Mouse (Mus musculus): Measurements from ENCODE around the gene Ppp3cb.
A peak's percentile ranks its signal among the peaks of the same experiment; 100 is the strongest.
"Not testable (repeated sequence)": the region's sequence is repeated elsewhere in the genome, so short reads cannot be mapped to it uniquely, and the experiment has no call there.

Gene Ppp3cb

DNA sequence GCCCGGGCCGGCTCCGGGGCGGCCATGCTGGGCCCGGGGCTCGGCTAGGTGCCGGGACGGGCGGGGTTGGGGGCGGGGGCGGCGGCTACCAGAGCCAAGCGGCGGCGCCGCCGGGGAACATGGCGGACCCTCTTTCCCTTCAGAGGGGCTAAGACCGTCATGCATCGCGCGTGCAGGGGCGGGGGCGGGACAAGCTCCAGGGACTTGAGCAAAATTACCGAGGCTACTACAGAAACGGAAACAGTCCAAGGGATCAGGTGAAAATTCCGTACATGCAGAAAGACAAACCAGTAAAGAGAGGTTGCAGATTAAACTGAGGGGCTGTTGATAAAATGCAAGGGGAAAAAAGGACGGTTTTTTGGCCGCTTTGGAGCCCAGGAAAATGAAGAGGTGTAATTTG is at the start of gene Ppp3cb:
TSS of gene Ppp3cb (minus strand) at position 159 of the 400 bp plus-strand sequence.
- H3K4me1 ChIP-seq (replicated peaks; ENCODE audit: low read depth, low read length) = peaks cover 13% of the 10 kb centered on the region
- H3K9me3 ChIP-seq (ENCODE audit: low read length) = no peaks in the 10 kb centered on the region
- H3K36me3 ChIP-seq (ENCODE audit: insufficient read depth, low read length) = peaks cover 33% of the 10 kb centered on the region
- H3K27me3 ChIP-seq (ENCODE audit: insufficient read depth, low read length) = no peaks in the 10 kb centered on the region
- H3K4me3 ChIP-seq (replicated peaks; ENCODE audit: low read length) = peak within 1 kb of the TSS; percentile 94
- TF ChIP-seq POU5F1 (IDR thresholded peaks at IDR 0.05; ENCODE audit: borderline replicate concordance, low read length) (no peak), NANOG (IDR thresholded peaks at IDR 0.05; ENCODE audit: borderline replicate concordance, low read length) (no peak), CTCF (conservative IDR thresholded peaks at IDR 0.05; ENCODE audit: low read length) (no peak)

DNA sequence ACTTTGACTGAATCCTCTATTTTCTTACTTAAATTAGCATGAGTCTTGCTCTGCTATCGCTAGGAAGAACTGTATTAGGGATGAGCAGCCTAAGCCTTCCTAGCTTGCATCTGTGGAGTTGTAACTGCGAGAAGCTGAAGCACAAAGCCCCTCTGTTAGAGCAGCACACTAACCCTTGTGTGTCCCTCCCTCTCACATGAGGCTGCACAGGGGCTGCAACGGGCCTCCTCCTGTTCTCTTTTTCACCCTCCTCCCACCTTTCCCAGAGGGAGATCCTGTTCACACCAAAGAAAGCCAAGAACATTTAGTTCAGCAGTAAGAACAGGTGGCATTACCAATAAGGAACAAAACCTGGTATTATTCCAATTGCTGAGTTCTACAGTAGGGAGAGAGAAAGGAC is 49.4 kb upstream of the Ppp3cb start:
- H3K4me3 ChIP-seq (replicated peaks; ENCODE audit: low read length) = no peak overlapping the region
- TF ChIP-seq NANOG (IDR thresholded peaks at IDR 0.05; ENCODE audit: borderline replicate concordance, low read length) = no peak
- no peak for TF ChIP-seq POU5F1 (IDR thresholded peaks at IDR 0.05; ENCODE audit: borderline replicate concordance, low read length)
- TF ChIP-seq CTCF (conservative IDR thresholded peaks at IDR 0.05; ENCODE audit: low read length) = no peak
- peaks cover 4% of the 10 kb centered on the region; the same call in 1 of the 2 replicates for H3K4me1 ChIP-seq (replicated peaks; ENCODE audit: low read depth, low read length)
- no peaks in the 10 kb centered on the region for H3K27me3 ChIP-seq (ENCODE audit: insufficient read depth, low read length)
- 0 out of 2 replicates have a peak, but pooled peaks cover 3% of the 10 kb centered on the region for H3K36me3 ChIP-seq (ENCODE audit: insufficient read depth, low read length)
- no peaks in the 10 kb centered on the region for H3K9me3 ChIP-seq (ENCODE audit: low read length)

DNA sequence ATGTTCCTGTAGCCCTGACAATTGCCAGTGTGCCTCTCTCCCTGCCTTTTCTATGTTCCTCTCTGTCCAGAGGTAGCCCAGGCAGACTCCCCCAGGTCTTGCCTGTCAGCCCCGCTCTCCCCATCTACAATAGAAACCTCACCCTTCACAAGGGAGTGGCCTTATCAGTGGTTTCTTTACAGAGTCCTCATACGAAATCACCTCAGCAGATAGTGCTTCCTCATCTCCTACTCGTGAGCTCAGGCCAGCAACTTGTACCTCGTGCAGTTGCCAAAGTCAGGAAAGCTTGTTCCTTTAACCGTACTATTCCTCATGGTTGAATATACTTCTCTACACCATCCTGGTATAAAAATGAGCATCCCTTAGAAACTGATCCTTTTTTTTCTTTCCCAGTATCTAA is 41.1 kb upstream of the Ppp3cb start:
- H3K4me1 ChIP-seq (replicated peaks; ENCODE audit: low read depth, low read length) = no peaks in the 10 kb centered on the region
- TF ChIP-seq POU5F1 (IDR thresholded peaks at IDR 0.05; ENCODE audit: borderline replicate concordance, low read length) (no peak), CTCF (conservative IDR thresholded peaks at IDR 0.05; ENCODE audit: low read length) (no peak), NANOG (IDR thresholded peaks at IDR 0.05; ENCODE audit: borderline replicate concordance, low read length) (no peak)
- H3K4me3 ChIP-seq (replicated peaks; ENCODE audit: low read length) = no peak overlapping the region
- H3K27me3 ChIP-seq (ENCODE audit: insufficient read depth, low read length) = no peaks in the 10 kb centered on the region
- peaks cover 42% of the 10 kb centered on the region for H3K36me3 ChIP-seq (ENCODE audit: insufficient read depth, low read length)
- no peaks in the 10 kb centered on the region for H3K9me3 ChIP-seq (ENCODE audit: low read length)

DNA sequence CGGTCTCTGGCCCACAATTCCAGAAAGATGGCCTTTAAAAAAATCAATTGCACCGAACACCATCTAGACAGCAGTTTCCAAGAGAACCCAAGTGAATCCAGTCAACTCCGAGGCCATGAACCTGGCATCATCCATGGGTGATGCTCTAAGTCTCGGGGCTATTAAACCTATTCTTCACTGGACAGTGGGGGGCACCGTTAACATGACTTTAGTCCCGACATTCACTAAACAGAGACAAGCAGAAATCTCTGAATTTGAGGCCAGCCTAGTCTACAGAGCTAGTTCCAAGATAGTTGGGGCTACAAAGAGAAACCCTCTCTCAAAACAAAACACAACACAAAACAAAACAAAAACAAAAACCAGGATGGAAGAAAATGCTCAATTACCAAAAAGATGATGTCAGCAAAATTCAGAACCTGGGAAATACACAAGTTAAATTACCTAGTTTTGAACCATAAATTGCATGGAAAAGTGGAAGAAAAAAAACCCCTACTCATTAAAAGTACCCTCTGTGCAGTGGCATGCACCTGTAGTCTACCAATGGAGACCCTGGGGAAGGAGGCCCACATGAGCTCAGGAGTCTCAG is 32.5 kb upstream of the Ppp3cb start:
- TF ChIP-seq CTCF (conservative IDR thresholded peaks at IDR 0.05; ENCODE audit: low read length) (no peak), POU5F1 (IDR thresholded peaks at IDR 0.05; ENCODE audit: borderline replicate concordance, low read length) (no peak), NANOG (IDR thresholded peaks at IDR 0.05; ENCODE audit: borderline replicate concordance, low read length) (no peak)
- H3K4me3 ChIP-seq (replicated peaks; ENCODE audit: low read length) = no peak overlapping the region
- H3K27me3 ChIP-seq (ENCODE audit: insufficient read depth, low read length) = no peaks in the 10 kb centered on the region
- no peaks in the 10 kb centered on the region for H3K9me3 ChIP-seq (ENCODE audit: low read length)
- peaks cover 48% of the 10 kb centered on the region for H3K36me3 ChIP-seq (ENCODE audit: insufficient read depth, low read length)
- peaks cover 5% of the 10 kb centered on the region; the same call in 1 of the 2 replicates for H3K4me1 ChIP-seq (replicated peaks; ENCODE audit: low read depth, low read length)

DNA sequence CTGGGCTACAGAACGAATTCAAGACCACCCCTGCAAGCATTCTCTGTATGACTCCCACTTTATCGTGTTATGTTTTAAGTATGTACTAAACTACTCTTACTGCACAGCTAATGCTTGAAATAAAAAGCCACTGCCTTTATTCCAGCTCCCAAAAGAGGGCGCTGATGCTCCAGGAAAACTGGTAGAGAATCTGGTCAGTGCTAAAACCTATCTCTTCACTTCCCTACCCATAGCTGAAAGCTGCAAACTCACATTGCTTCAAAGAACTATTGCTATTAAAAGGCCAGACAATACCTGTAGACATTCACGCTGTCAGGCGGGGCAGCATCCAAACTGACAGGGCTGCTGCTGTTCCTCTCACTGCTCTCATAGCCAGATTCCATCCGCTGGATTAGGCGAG is 29.8 kb upstream of the Ppp3cb start:
- peaks cover 5% of the 10 kb centered on the region; the same call in 1 of the 2 replicates for H3K4me1 ChIP-seq (replicated peaks; ENCODE audit: low read depth, low read length)
- H3K9me3 ChIP-seq (ENCODE audit: low read length) = no peaks in the 10 kb centered on the region
- TF ChIP-seq POU5F1 (IDR thresholded peaks at IDR 0.05; ENCODE audit: borderline replicate concordance, low read length) (no peak), CTCF (conservative IDR thresholded peaks at IDR 0.05; ENCODE audit: low read length) (peak; percentile 77)
- H3K27me3 ChIP-seq (ENCODE audit: insufficient read depth, low read length) = no peaks in the 10 kb centered on the region
- H3K4me3 ChIP-seq (replicated peaks; ENCODE audit: low read length) = no peak overlapping the region
- peaks cover 38% of the 10 kb centered on the region for H3K36me3 ChIP-seq (ENCODE audit: insufficient read depth, low read length)

DNA sequence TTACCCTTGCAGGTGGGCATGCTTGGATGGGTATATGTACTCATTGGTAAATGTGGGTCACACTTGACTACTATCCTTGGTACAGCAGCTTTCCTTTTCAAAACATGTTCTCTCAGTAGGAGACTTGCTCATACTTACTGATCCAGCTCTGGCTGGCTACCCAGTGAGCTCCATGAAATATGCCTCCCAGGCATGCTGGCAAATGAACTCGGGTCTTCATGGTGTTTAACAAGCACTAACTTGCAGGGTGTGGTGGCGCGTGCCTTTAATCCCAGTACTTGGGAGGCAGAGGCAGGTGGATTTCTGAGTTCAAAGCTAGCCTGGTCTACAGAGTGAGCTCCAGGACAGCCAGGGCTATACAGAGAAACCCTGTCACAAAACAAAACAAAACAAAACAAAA is 26.8 kb upstream of the Ppp3cb start:
- not testable (repeated sequence) for H3K4me1 ChIP-seq (replicated peaks; ENCODE audit: low read depth, low read length); H3K27me3 ChIP-seq (ENCODE audit: insufficient read depth, low read length); H3K9me3 ChIP-seq (ENCODE audit: low read length); H3K4me3 ChIP-seq (replicated peaks; ENCODE audit: low read length)
- peaks cover 62% of the 10 kb centered on the region for H3K36me3 ChIP-seq (ENCODE audit: insufficient read depth, low read length)

DNA sequence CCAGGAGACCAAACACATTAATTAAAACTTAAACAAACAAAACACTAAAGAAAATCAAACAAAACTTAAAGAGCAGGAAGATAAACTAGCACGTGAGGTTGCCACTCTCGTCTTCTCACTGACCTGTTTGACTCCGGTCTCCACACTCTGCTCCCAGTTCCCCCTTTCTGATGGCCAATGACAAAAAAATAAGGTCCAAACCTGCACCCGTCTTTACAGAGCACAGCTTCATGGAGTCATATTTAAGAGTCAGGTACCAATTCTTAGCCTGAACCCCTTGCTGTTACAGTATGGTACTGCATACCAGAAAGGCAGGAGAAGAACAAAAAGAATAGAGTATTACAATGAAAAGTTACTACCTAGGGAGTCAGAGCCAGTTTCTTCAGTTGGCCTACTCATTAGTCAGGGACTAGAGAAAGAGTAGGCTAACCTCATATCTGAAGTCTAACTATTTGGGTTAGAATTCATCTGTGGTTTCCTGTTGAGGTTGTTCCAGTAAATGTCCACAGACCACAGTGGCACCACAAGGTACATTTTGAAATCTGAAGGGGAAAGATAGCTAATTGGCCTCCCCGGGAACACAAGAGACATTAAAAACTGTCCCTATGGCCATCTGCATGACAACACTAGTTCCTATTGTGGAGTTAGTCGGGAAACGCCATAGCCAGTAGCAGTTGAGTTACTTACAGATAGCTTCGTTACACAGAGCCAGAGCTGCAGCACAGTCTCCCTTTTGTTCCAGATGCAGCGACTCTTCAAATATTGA is 19.1 kb upstream of the Ppp3cb start:
- H3K27me3 ChIP-seq (ENCODE audit: insufficient read depth, low read length) = no peaks in the 10 kb centered on the region

DNA sequence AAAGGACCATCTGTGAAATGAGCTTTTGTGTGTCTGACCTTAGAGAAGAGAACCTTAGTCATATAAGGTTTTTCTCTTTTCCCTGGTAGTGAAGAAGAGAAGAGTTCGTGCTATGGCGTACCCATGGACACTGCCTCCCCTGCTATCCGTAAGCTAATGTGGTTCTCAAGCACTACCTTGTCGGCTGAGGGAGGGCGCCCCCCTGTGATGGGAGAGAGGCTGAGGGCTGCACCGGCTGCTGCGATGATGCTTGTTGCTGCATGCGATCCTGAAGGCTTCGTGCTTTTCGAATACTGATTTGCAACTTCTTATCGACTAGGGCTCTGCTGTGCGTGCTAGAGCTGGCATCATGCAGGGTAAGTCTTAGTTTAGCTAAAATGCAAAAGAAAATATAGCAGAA is 18.3 kb upstream of the Ppp3cb start:
- no peaks in the 10 kb centered on the region for H3K9me3 ChIP-seq (ENCODE audit: low read length)
- no peaks in the 10 kb centered on the region for H3K27me3 ChIP-seq (ENCODE audit: insufficient read depth, low read length)
- TF ChIP-seq NANOG (IDR thresholded peaks at IDR 0.05; ENCODE audit: borderline replicate concordance, low read length) (no peak), CTCF (conservative IDR thresholded peaks at IDR 0.05; ENCODE audit: low read length) (peak; percentile 6; the same call in 1 of the 2 replicates)
- H3K4me3 ChIP-seq (replicated peaks; ENCODE audit: low read length) = no peak overlapping the region
- no peaks in the 10 kb centered on the region for H3K4me1 ChIP-seq (replicated peaks; ENCODE audit: low read depth, low read length)
- H3K36me3 ChIP-seq (ENCODE audit: insufficient read depth, low read length) = peaks cover 83% of the 10 kb centered on the region

More for the DNA sequence above, 19.1 kb upstream of the Ppp3cb start:
- Histone ChIP-seq H3K36me3 (ENCODE audit: insufficient read depth, low read length) (peaks cover 87% of the 10 kb centered on the region), H3K9me3 (ENCODE audit: low read length) (no peaks in the 10 kb centered on the region), H3K4me1 (replicated peaks; ENCODE audit: low read depth, low read length) (no peaks in the 10 kb centered on the region), H3K4me3 (replicated peaks; ENCODE audit: low read length) (no peak overlapping the region)
- TF ChIP-seq CTCF (conservative IDR thresholded peaks at IDR 0.05; ENCODE audit: low read length) (no peak), NANOG (IDR thresholded peaks at IDR 0.05; ENCODE audit: borderline replicate concordance, low read length) (no peak), POU5F1 (IDR thresholded peaks at IDR 0.05; ENCODE audit: borderline replicate concordance, low read length) (no peak)

DNA sequence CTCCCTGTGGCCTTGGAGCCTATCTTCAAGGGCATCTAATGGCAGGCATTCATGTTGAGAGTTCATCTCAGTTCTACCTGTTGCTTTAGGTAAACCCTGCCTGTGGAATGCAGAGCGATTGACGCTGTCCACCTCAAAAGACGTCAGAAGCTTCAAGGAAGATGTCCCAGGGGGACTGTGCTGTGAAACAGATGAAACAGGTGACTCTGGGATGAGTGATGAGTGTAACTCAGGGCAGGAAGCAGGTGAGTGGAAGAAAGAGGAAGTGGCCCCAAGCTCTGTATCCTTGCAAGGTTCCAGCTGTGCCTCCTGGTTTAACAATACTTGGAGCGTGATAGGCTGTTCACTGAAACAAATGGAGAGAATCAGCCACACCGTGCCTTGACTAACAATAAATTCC is 15.5 kb upstream of the Ppp3cb start:
- Histone ChIP-seq H3K4me3 (replicated peaks; ENCODE audit: low read length) (no peak overlapping the region), H3K27me3 (ENCODE audit: insufficient read depth, low read length) (no peaks in the 10 kb centered on the region), H3K4me1 (replicated peaks; ENCODE audit: low read depth, low read length) (no peaks in the 10 kb centered on the region), H3K9me3 (ENCODE audit: low read length) (no peaks in the 10 kb centered on the region), H3K36me3 (ENCODE audit: insufficient read depth, low read length) (peaks cover 72% of the 10 kb centered on the region)
- no peak for TF ChIP-seq POU5F1 (IDR thresholded peaks at IDR 0.05; ENCODE audit: borderline replicate concordance, low read length)
- no peak for TF ChIP-seq NANOG (IDR thresholded peaks at IDR 0.05; ENCODE audit: borderline replicate concordance, low read length)
- no peak for TF ChIP-seq CTCF (conservative IDR thresholded peaks at IDR 0.05; ENCODE audit: low read length)
